Mouse (Mus musculus) limb, embryonic 14.5 days (tissue): ENCODE measurements around the gene Nrxn3. TPM values are rescaled to one million over a fixed set of nuclear protein-coding genes. Genes with fewer than 3 reads are reported as not detected.

Experiments
- ATAC-seq: fragments of 200-750 bp; cut with Nextera tagmentation; 2 replicates; pipeline ENCODE4 v1.8.0; 2017; ENCODE audit warnings: low read depth, moderate number of reproducible peaks, moderate TSS enrichment; ENCODE audit not compliant: low FRiP score
- DNase-seq: peaks from one replicate; pipeline ENCODE4 v3.0.0-alpha.2; 2015; ENCODE audit warnings: low spot score
- H3K27ac ChIP-seq: fragments of 300-500 bp; sonication (generic); replicated peaks from 2 replicates; pipeline ENCODE4 v1.5.1; 2014; ENCODE audit warnings: low read depth, mild to moderate bottlenecking, low read length, moderate library complexity, mixed read lengths
- H3K27me3 ChIP-seq: fragments of 300-500 bp; sonication (generic); 2 replicates; pipeline ENCODE4 v1.6.1; 2014; ENCODE audit warnings: low read length, mixed read lengths; ENCODE audit not compliant: control insufficient read depth, insufficient read depth
- H3K36me3 ChIP-seq: fragments of 300-500 bp; sonication (generic); 2 replicates; pipeline ENCODE4 v1.6.1; 2014; ENCODE audit warnings: mild to moderate bottlenecking, low read length, moderate library complexity, mixed read lengths; ENCODE audit not compliant: control insufficient read depth, insufficient read depth
- H3K4me1 ChIP-seq: fragments of 300-500 bp; sonication (generic); 2 replicates; pipeline ENCODE4 v1.6.1; 2014; ENCODE audit warnings: antibody characterized with exemption, low read length, mixed read lengths; ENCODE audit not compliant: control insufficient read depth, insufficient read depth
- H3K4me2 ChIP-seq: fragments of 300-500 bp; sonication (generic); replicated peaks from 2 replicates; pipeline ENCODE4 v1.6.1; 2014; ENCODE audit warnings: low read depth, mild to moderate bottlenecking, low read length, moderate library complexity; ENCODE audit not compliant: severe bottlenecking
- H3K4me3 ChIP-seq: fragments of 300-500 bp; sonication (generic); replicated peaks from 2 replicates; pipeline ENCODE4 v1.5.1; 2014; ENCODE audit warnings: low read length
- H3K9ac ChIP-seq: fragments of 300-500 bp; sonication (generic); 2 replicates; pipeline ENCODE4 v1.6.1; 2014; ENCODE audit warnings: mild to moderate bottlenecking, low read depth, low read length, moderate library complexity; ENCODE audit not compliant: severe bottlenecking
- H3K9me3 ChIP-seq: fragments of 300-500 bp; sonication (generic); 2 replicates; pipeline ENCODE4 v1.6.1; 2016; ENCODE audit warnings: low read length; ENCODE audit not compliant: control insufficient read depth
- POLR2A ChIP-seq: fragments of 200-500 bp; IDR thresholded peaks from 2 replicates; pipeline ENCODE4 v1.8.0; 2012; ENCODE audit warnings: inconsistent platforms, mild to moderate bottlenecking, moderate library complexity, borderline replicate concordance; ENCODE audit not compliant: insufficient read depth, insufficient read length; ENCODE audit errors: extremely low read depth
- WGBS: fragments of 180-500 bp; shearing (Covaris S2); extraction: QIAGEN DNeasy Blood & Tissue Kit; methylation state at CpG from one replicate; pipeline ENCODE4 v1.1.7; 2014; 5-methylcytosine and 5-hydroxymethylcytosine counted together
- polyA plus RNA-seq, 2 experiments: library from polyadenylated mRNA; depleted of rRNA in 1 of 2; stranded (reverse) in 1 of 2; unstranded in 1 of 2; fragments of >200 nt; fragmentation: Nextera tagmentation in 1 of 2; extraction: Ambion mirVana in 1 of 2; gene quantifications; 2 replicates each; pipeline versions ENCODE4 v1.2.1 to v1.2.3; 2012 to 2014

Nrxn3 gene
- polyA plus RNA-seq, 2 experiments: 0.74 to 1.4 TPM

DNA sequence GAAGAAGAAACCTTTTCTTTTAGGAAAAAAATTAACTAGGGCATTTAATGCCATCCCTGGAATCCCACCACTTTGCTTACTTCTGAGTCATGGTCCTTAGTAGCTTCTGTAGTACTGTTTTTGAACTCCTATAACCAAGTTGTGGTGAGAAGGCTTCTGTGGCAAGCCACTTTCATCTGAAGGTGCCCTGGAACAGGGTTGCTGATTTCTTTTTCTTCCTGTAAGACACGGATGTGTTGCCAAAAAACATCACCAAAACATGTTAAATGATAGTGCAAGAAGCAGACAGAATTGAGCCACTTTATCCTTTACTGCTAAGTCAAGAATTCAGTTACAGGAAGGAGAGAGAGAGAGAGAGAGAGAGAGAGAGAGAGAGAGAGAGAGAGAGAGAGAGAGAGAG is 653.9 kb downstream of the Nrxn3 start:
- no peak overlapping the region for H3K9ac ChIP-seq
- TF ChIP-seq POLR2A: no peak
- no peaks in the 10 kb centered on the region for H3K4me1 ChIP-seq
- H3K36me3 ChIP-seq: no peaks in the 10 kb centered on the region
- no peaks in the 10 kb centered on the region for H3K9me3 ChIP-seq
- no peak overlapping the region for H3K27ac ChIP-seq
- ATAC-seq (no peak), DNase-seq (no peak)
- H3K4me2 ChIP-seq: no peak overlapping the region
- H3K4me3 ChIP-seq: no peak overlapping the region
- 71% methylated on average over 1 of the region's 1 CpGs for WGBS
- no peaks in the 10 kb centered on the region for H3K27me3 ChIP-seq

DNA sequence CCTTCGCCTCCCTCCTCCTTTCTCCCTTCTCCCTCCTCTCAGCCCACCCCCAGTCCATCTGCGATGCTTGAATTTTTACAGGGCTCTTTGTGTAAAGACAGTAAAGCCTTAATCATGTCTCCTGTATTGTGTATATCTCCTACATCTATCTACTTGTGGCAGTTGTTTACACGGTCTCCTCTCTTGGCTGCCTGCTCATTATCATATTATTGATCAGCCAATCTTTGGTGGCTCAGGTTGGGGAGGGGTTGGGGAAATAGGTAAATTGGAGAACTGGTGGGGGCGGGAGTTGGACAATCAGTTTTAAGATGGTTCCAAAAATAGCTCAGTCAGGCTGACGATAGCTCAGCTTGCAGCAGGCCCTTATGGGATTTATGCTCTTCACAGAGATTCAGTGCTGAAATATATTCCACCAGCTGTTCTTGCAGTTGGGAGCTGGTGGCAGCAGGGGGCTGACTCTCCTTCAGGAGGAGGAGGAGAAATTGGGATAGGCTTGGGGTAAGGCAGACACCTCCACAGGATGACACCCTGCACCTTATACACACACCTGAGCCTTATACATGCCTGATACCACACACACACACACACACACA is 654.5 kb downstream of the Nrxn3 start:
- Histone ChIP-seq H3K36me3 (no peaks in the 10 kb centered on the region), H3K4me2 (no peak overlapping the region), H3K27me3 (no peaks in the 10 kb centered on the region), H3K27ac (no peak overlapping the region), H3K4me3 (no peak overlapping the region), H3K9ac (no peak overlapping the region), H3K9me3 (no peaks in the 10 kb centered on the region), H3K4me1 (no peaks in the 10 kb centered on the region)
- WGBS: 57% methylated on average over 5 of the region's 5 CpGs
- ATAC-seq (no peak), DNase-seq (no peak)
- no peak for TF ChIP-seq POLR2A

DNA sequence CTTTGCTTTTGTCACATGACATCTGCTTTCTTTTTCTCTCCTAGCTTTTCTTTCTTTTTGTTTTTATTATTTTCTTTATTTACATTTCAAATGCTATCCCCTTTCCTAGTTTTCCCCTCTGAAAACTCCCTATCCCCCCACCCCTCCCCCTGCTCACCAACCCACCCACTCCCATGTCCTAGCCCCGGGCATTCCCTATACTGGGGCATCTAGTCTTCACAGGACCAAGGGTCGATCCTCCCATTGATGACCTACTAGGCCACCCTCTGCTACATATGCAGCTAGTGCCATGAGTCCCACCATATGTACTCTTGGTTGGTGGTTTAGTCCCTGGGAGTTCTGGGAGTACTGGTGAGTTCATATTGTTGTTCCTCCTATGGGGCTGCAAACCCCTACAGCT is 655.0 kb downstream of the Nrxn3 start:
- Histone ChIP-seq H3K36me3 (no peaks in the 10 kb centered on the region), H3K27me3 (no peaks in the 10 kb centered on the region), H3K4me2 (no peak overlapping the region), H3K9ac (no peak overlapping the region), H3K4me3 (no peak overlapping the region), H3K27ac (no peak overlapping the region), H3K9me3 (no peaks in the 10 kb centered on the region), H3K4me1 (no peaks in the 10 kb centered on the region)
- TF ChIP-seq POLR2A: no peak
- no peak for DNase-seq
- WGBS: 82% methylated on average over 2 of the region's 2 CpGs
- ATAC-seq: no peak

DNA sequence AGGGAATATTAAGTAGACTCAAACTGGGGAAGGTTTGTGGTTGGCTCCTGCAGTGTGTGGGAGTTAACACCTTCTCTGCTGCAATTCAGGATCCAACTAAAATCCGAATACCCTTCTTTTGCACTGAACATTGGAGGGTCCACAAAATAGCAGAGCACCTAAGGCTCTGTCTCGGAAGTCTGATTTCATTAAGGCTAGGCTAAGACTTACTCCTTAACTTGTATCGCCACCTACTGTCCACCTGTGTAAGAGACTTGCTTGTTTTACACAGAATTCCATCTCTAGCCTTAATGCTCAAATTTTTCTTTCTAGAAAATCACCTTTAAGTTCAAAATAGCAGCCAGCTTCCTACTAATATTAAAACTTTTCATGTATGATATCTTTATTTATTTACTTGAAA is 660.6 kb downstream of the Nrxn3 start:
- DNase-seq (peak; percentile 19), ATAC-seq (no peak)
- Histone ChIP-seq H3K4me2 (no peak overlapping the region), H3K36me3 (no peaks in the 10 kb centered on the region), H3K27ac (no peak overlapping the region), H3K4me1 (no peaks in the 10 kb centered on the region), H3K9me3 (no peaks in the 10 kb centered on the region), H3K27me3 (no peaks in the 10 kb centered on the region), H3K4me3 (no peak overlapping the region), H3K9ac (no peak overlapping the region)
- 17% methylated on average over 3 of the region's 3 CpGs for WGBS
- no peak for TF ChIP-seq POLR2A

DNA sequence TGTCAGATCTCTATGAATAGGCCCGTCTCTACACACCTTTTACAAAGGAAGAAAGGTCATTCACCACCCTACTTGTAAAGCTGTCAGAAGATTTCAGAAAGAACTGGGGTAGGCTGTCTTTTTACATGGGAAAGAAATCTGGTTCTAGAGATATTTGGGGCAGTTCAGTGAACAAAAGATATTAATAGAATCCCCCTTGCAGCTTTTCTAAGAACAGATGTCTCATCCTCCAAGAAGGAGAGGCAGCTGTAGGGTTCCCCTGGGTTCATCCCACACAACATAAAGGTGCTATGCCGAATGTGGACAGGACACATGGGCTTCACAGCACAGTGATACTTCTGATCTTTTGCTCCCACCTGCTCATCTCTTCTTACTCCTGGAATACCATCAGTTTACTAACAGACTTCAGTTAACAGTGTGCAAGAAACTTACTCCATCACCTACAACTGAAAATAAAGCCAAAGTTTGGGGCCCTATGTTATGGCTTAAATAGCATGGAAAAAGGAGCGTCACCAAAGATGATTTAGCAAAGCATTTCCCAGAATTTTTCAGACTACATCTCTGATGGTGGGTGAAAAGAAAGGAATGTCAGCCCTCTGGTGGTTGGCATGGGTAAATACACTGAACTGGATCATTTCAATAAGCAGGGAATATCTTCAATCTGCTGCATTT is 672.6 kb downstream of the Nrxn3 start:
- H3K4me1 ChIP-seq: no peaks in the 10 kb centered on the region
- no peak overlapping the region for H3K27ac ChIP-seq
- H3K4me3 ChIP-seq: no peak overlapping the region
- H3K4me2 ChIP-seq: no peak overlapping the region
- DNase-seq (no peak), ATAC-seq (0 out of 2 replicates have a peak, but pooled peaks have one; percentile 15)
- WGBS: 55% methylated on average over 3 of the region's 3 CpGs
- no peak for TF ChIP-seq POLR2A
- H3K9ac ChIP-seq: no peak overlapping the region
- no peaks in the 10 kb centered on the region for H3K27me3 ChIP-seq
- no peaks in the 10 kb centered on the region for H3K36me3 ChIP-seq
- no peaks in the 10 kb centered on the region for H3K9me3 ChIP-seq

DNA sequence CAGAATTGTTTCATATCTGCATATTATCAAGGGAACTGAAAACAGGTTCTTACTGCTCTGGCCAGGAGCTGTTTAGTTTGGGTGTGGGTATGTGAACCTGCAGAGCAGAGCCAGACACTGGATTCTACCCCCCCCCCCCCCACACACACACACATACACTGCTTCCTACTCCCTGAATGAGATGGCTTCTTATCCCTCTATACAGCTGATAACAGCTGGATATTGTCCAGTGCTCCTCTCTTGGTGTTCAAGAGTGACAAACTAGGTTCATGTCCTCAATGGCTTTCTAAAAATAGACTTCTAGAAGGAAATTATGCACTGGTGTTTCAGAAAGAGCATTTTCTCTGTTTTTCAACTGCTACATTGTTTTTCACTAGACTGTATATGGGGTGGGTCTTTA is 713.8 kb downstream of the Nrxn3 start:
- DNase-seq (no peak), ATAC-seq (no peak)
- Histone ChIP-seq H3K4me2 (no peak overlapping the region), H3K9ac (no peak overlapping the region), H3K4me3 (no peak overlapping the region), H3K27me3 (no peaks in the 10 kb centered on the region), H3K9me3 (no peaks in the 10 kb centered on the region), H3K36me3 (no peaks in the 10 kb centered on the region), H3K4me1 (no peaks in the 10 kb centered on the region), H3K27ac (no peak overlapping the region)
- no peak for TF ChIP-seq POLR2A
